Mouse (Mus musculus) ES-E14 (cell line): ENCODE data around the gene D5Ertd579e. TPM values are rescaled to one million over a fixed set of nuclear protein-coding genes. Genes with fewer than 3 reads are reported as not detected.

Source experiments
- DNase-seq: peaks from one replicate; pipeline ENCODE4 v3.0.0-alpha.2; 2013; ENCODE audit warnings: low read depth, low spot score
- H3K27ac ChIP-seq: 2 replicates; pipeline ENCODE4 v1.5.1; 2012; ENCODE audit warnings: low read depth, mild to moderate bottlenecking, low read length, moderate library complexity, mixed read lengths; ENCODE audit not compliant: poor library complexity, insufficient read depth, severe bottlenecking
- H3K36me3 ChIP-seq: 2 replicates; pipeline ENCODE4 v1.6.1; 2012; ENCODE audit warnings: mild to moderate bottlenecking, low read length, moderate library complexity, mixed read lengths; ENCODE audit not compliant: control insufficient read depth, poor library complexity, insufficient read depth, severe bottlenecking
- H3K4me1 ChIP-seq, 2 experiments: fragments of 150-350 bp in 1 of 2; sonication (generic) in 1 of 2; 2 replicates each; pipeline ENCODE4 v1.6.1; 2012; ENCODE audit warnings: low read length in 2 of 2, mild to moderate bottlenecking in 1 of 2, mixed read lengths in 1 of 2; ENCODE audit not compliant: control insufficient read depth in 2 of 2, insufficient read depth in 2 of 2, poor library complexity in 1 of 2
- H3K4me3 ChIP-seq, 2 experiments: fragments of 150-350 bp in 1 of 2; sonication (generic) in 1 of 2; 2 replicates each; pipeline ENCODE4 v1.5.1; 2012; ENCODE audit warnings: low read length in 2 of 2, low read depth in 1 of 2, mild to moderate bottlenecking in 1 of 2, mixed read lengths in 1 of 2; ENCODE audit not compliant: insufficient read depth in 1 of 2, poor library complexity in 1 of 2, severe bottlenecking in 1 of 2
- H3K9ac ChIP-seq: 2 replicates; pipeline ENCODE4 v1.6.1; 2012; ENCODE audit warnings: low read depth, mild to moderate bottlenecking, low read length, mixed read lengths; ENCODE audit not compliant: poor library complexity, insufficient read depth, severe bottlenecking
- H3K9me3 ChIP-seq: fragments of 150-350 bp; sonication (generic); 2 replicates; pipeline ENCODE4 v1.6.1; 2012; ENCODE audit warnings: low read depth, mild to moderate bottlenecking, low read length; ENCODE audit not compliant: control insufficient read depth, insufficient read depth
- CHD2 ChIP-seq: IDR thresholded peaks from 2 replicates; pipeline ENCODE4 v1.6.1; 2014; ENCODE audit warnings: mild to moderate bottlenecking, low read depth, low read length, inconsistent platforms
- HCFC1 ChIP-seq: IDR thresholded peaks from 2 replicates; pipeline ENCODE4 v1.6.1; 2012; ENCODE audit warnings: low read length, inconsistent platforms, borderline replicate concordance; ENCODE audit not compliant: insufficient read depth
- MAFK ChIP-seq: IDR thresholded peaks from 2 replicates; pipeline ENCODE4 v1.6.1; 2014; ENCODE audit warnings: mild to moderate bottlenecking, low read depth, low read length, inconsistent platforms; ENCODE audit not compliant: insufficient read depth
- ZC3H11A ChIP-seq: IDR thresholded peaks from 2 replicates; pipeline ENCODE4 v1.6.1; 2012; ENCODE audit warnings: low read depth, mild to moderate bottlenecking, inconsistent platforms, low read length, borderline replicate concordance
- ZNF384 ChIP-seq: IDR thresholded peaks from 2 replicates; pipeline ENCODE4 v1.6.1; 2012; ENCODE audit warnings: low read depth, low read length, inconsistent platforms
- in situ Hi-C, 2 experiments: fragments of 600-800 bp; cut with MboI; formaldehyde crosslinking; loops; one replicate each; pipeline ENCODE4 v1.15.1; 2025; ENCODE audit warnings: low sequenced_read_pairs in 2 of 2, inconsistent platforms in 1 of 2; ENCODE audit not compliant: unreplicated experiment in 2 of 2
- total RNA-seq: library from RNA; depleted of rRNA; stranded (reverse); fragments of 300-350 nt; gene quantifications from 2 replicates; pipeline ENCODE4 v1.2.3, GENCODE M21; 2012

The D5Ertd579e gene
- total RNA-seq, 1 experiment, result 19.5 TPM

GRCm38 (mm10) chr5:36564530-36564929, 131.3 kb downstream of the D5Ertd579e start:
- peaks cover 0 to 16% of the 10 kb centered on the region in 2 experiments; a peak in 2 of 4 replicates for H3K4me1 ChIP-seq
- H3K9me3 ChIP-seq, result no peaks in the 10 kb centered on the region
- in situ Hi-C loops, result no loop called here
- H3K9ac ChIP-seq, result no peak overlapping the region
- H3K27ac ChIP-seq, result no peak overlapping the region
- DNase-seq, result no peak
- TF ChIP-seq ZC3H11A, result no peak
- TF ChIP-seq CHD2, result no peak
- no peak for TF ChIP-seq ZNF384
- no peak for TF ChIP-seq HCFC1
- TF ChIP-seq MAFK, result no peak
- no peak overlapping the region for H3K4me3 ChIP-seq
- no peaks in the 10 kb centered on the region; the same call in 1 of the 2 replicates for H3K36me3 ChIP-seq

- no peak overlapping the region for H3K27ac ChIP-seq
- H3K36me3 ChIP-seq, result no peaks in the 10 kb centered on the region; the same call in 1 of the 2 replicates
- DNase-seq, result no peak
- no peak for TF ChIP-seq ZNF384
- no peak for TF ChIP-seq CHD2
- no peak for TF ChIP-seq ZC3H11A
- no peak for TF ChIP-seq MAFK
- no peak for TF ChIP-seq HCFC1
- in situ Hi-C loops, result no loop called here
- H3K9ac ChIP-seq, result no peak overlapping the region
- no peak overlapping the region for H3K4me3 ChIP-seq
- no peaks in the 10 kb centered on the region for H3K9me3 ChIP-seq
- H3K4me1 ChIP-seq, result peaks cover 0 to 16% of the 10 kb centered on the region in 2 experiments; a peak in 2 of 4 replicates
Measured at GRCm38 (mm10) chr5:36563741-36564140, 132.1 kb downstream of the D5Ertd579e start.

- DNase-seq, result no peak
- TF ChIP-seq ZNF384 (no peak), ZC3H11A (no peak), HCFC1 (no peak), MAFK (no peak), CHD2 (no peak)
- H3K36me3 ChIP-seq, result no peaks in the 10 kb centered on the region; the same call in 1 of the 2 replicates
- no peak overlapping the region for H3K9ac ChIP-seq
- H3K27ac ChIP-seq, result no peak overlapping the region
- H3K4me3 ChIP-seq, result no peak overlapping the region
- no peaks in the 10 kb centered on the region for H3K9me3 ChIP-seq
- in situ Hi-C loops, result no loop called here
- peaks cover 0 to 18% of the 10 kb centered on the region in 2 experiments; a peak in 2 of 4 replicates for H3K4me1 ChIP-seq
Measured at GRCm38 (mm10) chr5:36562791-36563445, 132.9 kb downstream of the D5Ertd579e start.

- DNase-seq, result no peak
- peaks cover 3 to 20% of the 10 kb centered on the region in 2 experiments for H3K4me1 ChIP-seq
- H3K9ac ChIP-seq, result no peak overlapping the region
- no peak overlapping the region for H3K27ac ChIP-seq
- TF ChIP-seq MAFK, result no peak
- no peak for TF ChIP-seq HCFC1
- no peak for TF ChIP-seq ZNF384
- no peak for TF ChIP-seq ZC3H11A
- no peak for TF ChIP-seq CHD2
- no peak overlapping the region for H3K4me3 ChIP-seq
- in situ Hi-C loops, result no loop called here
- H3K36me3 ChIP-seq, result no peaks in the 10 kb centered on the region; the same call in 1 of the 2 replicates
- no peaks in the 10 kb centered on the region for H3K9me3 ChIP-seq
Measured at GRCm38 (mm10) chr5:36561509-36561908, 134.3 kb downstream of the D5Ertd579e start.
